Mouse (Mus musculus): ENCODE measurements around the gene Susd5.

Susd5 gene

GRCm38 (mm10) chr9:114057090-114057796 is at the start of gene Susd5:
Gene Susd5, plus strand, starts transcription at chr9:114057140.
- no peak for DNase-seq

- no peak for DNase-seq
Observed at GRCm38 (mm10) chr9:114007850-114008350, 49.0 kb upstream of the Susd5 start.

- no peak for DNase-seq
Observed at GRCm38 (mm10) chr9:114009526-114009925, 47.4 kb upstream of the Susd5 start.

- DNase-seq: no peak
Observed at GRCm38 (mm10) chr9:114011203-114011602, 45.7 kb upstream of the Susd5 start.

- DNase-seq: no peak
Observed at GRCm38 (mm10) chr9:114014034-114014433, 42.9 kb upstream of the Susd5 start.

- no peak for DNase-seq
Observed at GRCm38 (mm10) chr9:114015724-114016123, 41.2 kb upstream of the Susd5 start.

GRCm38 (mm10) chr9:114016402-114016801 is 40.5 kb upstream of the Susd5 start:
- no peak for DNase-seq

- DNase-seq: no peak
Observed at GRCm38 (mm10) chr9:114019012-114019762, 37.8 kb upstream of the Susd5 start.

GRCm38 (mm10) chr9:114022141-114022540 is 34.8 kb upstream of the Susd5 start:
- DNase-seq: no peak

- no peak for DNase-seq
Observed at GRCm38 (mm10) chr9:114025182-114025581, 31.8 kb upstream of the Susd5 start.

- DNase-seq: no peak
Observed at GRCm38 (mm10) chr9:114025846-114026245, 31.1 kb upstream of the Susd5 start.

- DNase-seq: peak; percentile 95
Observed at GRCm38 (mm10) chr9:114026261-114026934, 30.5 kb upstream of the Susd5 start.

- no peak for DNase-seq
Observed at GRCm38 (mm10) chr9:114040945-114041344, 16.0 kb upstream of the Susd5 start.

- DNase-seq: no peak
Observed at GRCm38 (mm10) chr9:114042490-114042889, 14.4 kb upstream of the Susd5 start.

GRCm38 (mm10) chr9:114044446-114044845 is 12.5 kb upstream of the Susd5 start:
- no peak for DNase-seq

- DNase-seq: no peak
Observed at GRCm38 (mm10) chr9:114046028-114046427, 10.9 kb upstream of the Susd5 start, which contains the start of gene Fbxl2. Gene Fbxl2, minus strand, starts transcription at chr9:114046191.

- DNase-seq: no peak
Observed at GRCm38 (mm10) chr9:114046676-114047075, 10.3 kb upstream of the Susd5 start.

GRCm38 (mm10) chr9:114050106-114050505 is 6.8 kb upstream of the Susd5 start:
- no peak for DNase-seq

- no peak for DNase-seq
Observed at GRCm38 (mm10) chr9:114050778-114051177, 6.2 kb upstream of the Susd5 start.

- DNase-seq: no peak
Observed at GRCm38 (mm10) chr9:114052031-114052430, 4.9 kb upstream of the Susd5 start.

GRCm38 (mm10) chr9:114052866-114053265 is 4.1 kb upstream of the Susd5 start:
- DNase-seq: no peak

GRCm38 (mm10) chr9:114068494-114069053 is 11.6 kb downstream of the Susd5 start:
- no peak for DNase-seq

GRCm38 (mm10) chr9:114069372-114069771 is 12.4 kb downstream of the Susd5 start:
- DNase-seq: no peak

All from heart, adult 11 months (tissue).